Mouse (Mus musculus): Measurements from ENCODE around the gene Gpam.

- TF ChIP-seq CTCF (IDR thresholded peaks at IDR 0.05) (no peak), POLR2A (IDR thresholded peaks at IDR 0.05; ENCODE audit: insufficient read depth, low read depth, low read length) (no peak), EP300 (IDR thresholded peaks at IDR 0.05; ENCODE audit: insufficient read depth, low read depth, low read length) (no peak)
Observed at GRCm38 (mm10) chr19:55139301-55139700, 12.3 kb upstream of the Gpam start.

Measured in heart, adult 2 months (tissue).